Mouse (Mus musculus) neural tube, embryonic 11.5 days (tissue): ENCODE results near the gene Fgf23. TPM values are rescaled to one million over a fixed set of nuclear protein-coding genes. Genes with fewer than 3 reads are reported as not detected.

Experiments
- ATAC-seq: fragments of 200-750 bp; cut with Nextera tagmentation; 2 replicates; pipeline ENCODE4 v1.8.0; 2017; ENCODE audit warnings: moderate number of reproducible peaks, mild to moderate bottlenecking, moderate TSS enrichment, moderate library complexity; ENCODE audit not compliant: insufficient read depth, low FRiP score, low TSS enrichment
- DNase-seq: peaks from one replicate; pipeline ENCODE4 v3.0.0-alpha.2; 2015; ENCODE audit warnings: low spot score
- H3K27ac ChIP-seq: fragments of 300-500 bp; sonication (generic); 2 replicates; pipeline ENCODE4 v1.5.1; 2014; ENCODE audit warnings: low read depth, mild to moderate bottlenecking, low read length
- H3K27me3 ChIP-seq: fragments of 300-500 bp; sonication (generic); 2 replicates; pipeline ENCODE4 v1.6.1; 2014; ENCODE audit warnings: mild to moderate bottlenecking, low read length, mixed read lengths; ENCODE audit not compliant: control insufficient read depth, insufficient read depth
- H3K36me3 ChIP-seq: fragments of 300-500 bp; sonication (generic); 2 replicates; pipeline ENCODE4 v1.6.1; 2014; ENCODE audit warnings: mild to moderate bottlenecking, low read length, moderate library complexity, mixed read lengths; ENCODE audit not compliant: control insufficient read depth, insufficient read depth
- H3K4me1 ChIP-seq: fragments of 300-500 bp; sonication (generic); 2 replicates; pipeline ENCODE4 v1.6.1; 2014; ENCODE audit warnings: low read length, mixed read lengths; ENCODE audit not compliant: control insufficient read depth, insufficient read depth
- H3K4me2 ChIP-seq: fragments of 300-500 bp; sonication (generic); 2 replicates; pipeline ENCODE4 v1.6.1; 2014; ENCODE audit warnings: low read depth, mild to moderate bottlenecking, moderate library complexity
- H3K4me3 ChIP-seq: fragments of 300-500 bp; sonication (generic); 2 replicates; pipeline ENCODE4 v1.5.1; 2014; ENCODE audit warnings: low read depth, low read length
- H3K9ac ChIP-seq: fragments of 300-500 bp; sonication (generic); 2 replicates; pipeline ENCODE4 v1.6.1; 2014; ENCODE audit warnings: mild to moderate bottlenecking, low read length
- H3K9me3 ChIP-seq: fragments of 300-500 bp; sonication (generic); 2 replicates; pipeline ENCODE4 v1.6.1; 2016; ENCODE audit warnings: low read length; ENCODE audit not compliant: control insufficient read depth
- WGBS: fragments of 180-500 bp; shearing (Covaris S2); extraction: QIAGEN DNeasy Blood & Tissue Kit; methylation state at CpG from one replicate; pipeline ENCODE4 v1.1.7; 2014; 5-methylcytosine and 5-hydroxymethylcytosine counted together
- polyA plus RNA-seq: library from polyadenylated mRNA; unstranded; fragments of >200 nt; fragmentation: Nextera tagmentation; extraction: Ambion mirVana; gene quantifications from 2 replicates; pipeline ENCODE4 v1.2.1, GENCODE M21; 2014

Fgf23 gene
- polyA plus RNA-seq, 1 experiment from 2014 or later = not detected

DNA sequence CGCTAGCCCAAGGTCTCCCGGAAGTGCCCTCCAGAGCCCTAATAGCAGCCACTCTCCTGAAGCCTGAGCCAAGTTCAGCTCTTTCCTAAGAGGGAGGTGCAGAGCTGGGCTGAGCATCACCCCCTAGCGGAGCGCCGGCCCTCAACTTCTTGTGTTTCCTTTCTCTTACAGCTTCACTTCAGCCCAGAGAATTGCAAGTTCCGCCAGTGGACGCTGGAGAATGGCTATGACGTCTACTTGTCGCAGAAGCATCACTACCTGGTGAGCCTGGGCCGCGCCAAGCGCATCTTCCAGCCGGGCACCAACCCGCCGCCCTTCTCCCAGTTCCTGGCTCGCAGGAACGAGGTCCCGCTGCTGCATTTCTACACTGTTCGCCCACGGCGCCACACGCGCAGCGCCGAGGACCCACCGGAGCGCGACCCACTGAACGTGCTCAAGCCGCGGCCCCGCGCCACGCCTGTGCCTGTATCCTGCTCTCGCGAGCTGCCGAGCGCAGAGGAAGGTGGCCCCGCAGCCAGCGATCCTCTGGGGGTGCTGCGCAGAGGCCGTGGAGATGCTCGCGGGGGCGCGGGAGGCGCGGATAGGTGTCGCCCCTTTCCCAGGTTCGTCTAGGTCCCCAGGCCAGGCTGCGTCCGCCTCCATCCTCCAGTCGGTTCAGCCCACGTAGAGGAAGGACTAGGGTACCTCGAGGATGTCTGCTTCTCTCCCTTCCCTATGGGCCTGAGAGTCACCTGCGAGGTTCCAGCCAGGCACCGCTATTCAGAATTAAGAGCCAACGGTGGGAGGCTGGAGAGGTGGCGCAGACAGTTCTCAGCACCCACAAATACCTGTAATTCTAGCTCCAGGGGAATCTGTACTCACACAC is 7.4 kb downstream of the Fgf23 start:
- DNase-seq = peak; percentile 85
- ATAC-seq = peak; percentile 85
- Histone ChIP-seq H3K9me3 (no peaks in the 10 kb centered on the region), H3K9ac (peak overlapping the region; percentile 74), H3K27ac (no peak overlapping the region), H3K4me3 (peak overlapping the region; percentile 51), H3K27me3 (peaks cover 5% of the 10 kb centered on the region), H3K4me2 (peak overlapping the region; percentile 93), H3K4me1 (no peaks in the 10 kb centered on the region), H3K36me3 (no peaks in the 10 kb centered on the region)
- 1% methylated on average over 59 of the region's 59 CpGs for WGBS

DNA sequence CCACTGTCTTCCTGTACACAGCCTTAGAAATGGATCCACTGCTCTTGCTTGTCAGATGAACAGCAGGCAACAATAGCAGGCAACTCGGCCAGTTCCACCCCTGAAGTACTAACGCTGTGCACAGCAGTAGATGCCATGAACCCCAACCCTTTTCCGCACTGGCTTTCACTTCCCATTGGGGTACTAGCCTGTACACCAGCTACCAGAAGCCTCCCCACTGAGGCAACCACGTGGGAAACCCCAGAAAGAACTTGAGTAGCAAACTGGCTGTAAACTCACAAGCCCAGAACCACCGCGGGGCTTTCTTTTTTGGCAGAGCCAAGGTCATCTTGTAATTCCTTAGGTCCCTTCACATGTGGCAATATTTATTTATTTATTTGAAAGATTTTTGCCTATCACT is 9.1 kb downstream of the Fgf23 start:
- DNase-seq (no peak), ATAC-seq (no peak)
- H3K27ac ChIP-seq = no peak overlapping the region
- peaks cover 5% of the 10 kb centered on the region for H3K27me3 ChIP-seq
- H3K9ac ChIP-seq = no peak overlapping the region
- H3K36me3 ChIP-seq = no peaks in the 10 kb centered on the region
- H3K4me2 ChIP-seq = no peak overlapping the region
- H3K4me1 ChIP-seq = no peaks in the 10 kb centered on the region
- WGBS = 73% methylated on average over 6 of the region's 6 CpGs
- no peaks in the 10 kb centered on the region for H3K9me3 ChIP-seq
- no peak overlapping the region for H3K4me3 ChIP-seq

GRCm38 (mm10) chr6:127086739-127087138 is 14.0 kb downstream of the Fgf23 start:
- Histone ChIP-seq H3K27ac (no peak overlapping the region), H3K4me2 (no peak overlapping the region), H3K4me1 (no peaks in the 10 kb centered on the region), H3K36me3 (peaks cover 2% of the 10 kb centered on the region), H3K4me3 (no peak overlapping the region), H3K9ac (no peak overlapping the region), H3K9me3 (no peaks in the 10 kb centered on the region), H3K27me3 (no peaks in the 10 kb centered on the region)
- WGBS = 72% methylated on average over 4 of the region's 4 CpGs
- ATAC-seq (no peak), DNase-seq (no peak)

GRCm38 (mm10) chr6:127094565-127094964 is 21.9 kb downstream of the Fgf23 start:
- Histone ChIP-seq H3K36me3 (peaks cover 2% of the 10 kb centered on the region; the same call in 1 of the 2 replicates), H3K9me3 (no peaks in the 10 kb centered on the region), H3K4me2 (no peak overlapping the region), H3K27ac (no peak overlapping the region), H3K27me3 (no peaks in the 10 kb centered on the region), H3K4me3 (no peak overlapping the region), H3K9ac (no peak overlapping the region), H3K4me1 (no peaks in the 10 kb centered on the region)
- DNase-seq (no peak), ATAC-seq (no peak)
- WGBS = 60% methylated on average over 7 of the region's 7 CpGs

DNA sequence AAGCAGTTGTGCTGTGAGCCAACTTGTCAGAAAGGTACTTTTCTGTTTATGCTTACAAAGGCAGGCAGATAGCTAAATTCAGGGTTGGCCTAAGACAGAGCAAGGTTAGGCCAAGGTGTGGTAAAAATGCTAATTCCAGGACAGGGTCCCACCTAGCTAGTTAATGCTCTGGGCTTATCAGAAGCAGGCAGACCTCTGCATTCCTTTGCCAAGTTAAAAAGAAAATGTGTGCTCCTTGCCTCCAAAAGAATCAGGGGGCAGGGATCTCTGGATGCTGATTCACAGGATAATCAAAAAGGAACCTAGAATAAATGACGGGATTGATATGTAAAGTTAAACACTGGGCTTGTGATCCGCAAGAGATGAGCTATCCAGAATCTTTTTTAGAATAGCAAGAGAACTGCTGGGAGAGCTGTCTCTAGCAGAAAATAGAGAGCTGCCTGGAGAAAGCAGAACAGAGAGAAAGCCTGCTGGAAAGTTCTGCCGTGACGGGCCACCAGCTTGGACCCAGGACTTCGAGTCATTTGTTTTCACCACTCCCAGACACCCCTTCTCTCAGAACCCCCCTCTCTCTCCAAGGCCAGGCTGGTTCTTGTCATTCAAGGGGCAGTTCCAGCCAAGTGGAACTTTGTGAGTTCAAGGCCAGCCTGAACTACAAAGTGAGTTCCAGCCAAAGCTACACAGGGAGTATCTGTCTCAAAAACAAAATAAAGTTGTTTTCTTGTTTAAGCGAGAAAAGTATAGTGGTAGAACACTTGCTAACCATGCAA is 31.0 kb downstream of the Fgf23 start:
- H3K27ac ChIP-seq = no peak overlapping the region
- ATAC-seq (no peak), DNase-seq (no peak)
- H3K4me2 ChIP-seq = no peak overlapping the region
- no peaks in the 10 kb centered on the region; the same call in 1 of the 2 replicates for H3K36me3 ChIP-seq
- H3K4me1 ChIP-seq = peaks cover 2% of the 10 kb centered on the region; the same call in 1 of the 2 replicates
- no peak overlapping the region for H3K4me3 ChIP-seq
- WGBS = 90% methylated on average over 6 of the region's 6 CpGs
- no peaks in the 10 kb centered on the region for H3K27me3 ChIP-seq
- H3K9ac ChIP-seq = no peak overlapping the region
- H3K9me3 ChIP-seq = no peaks in the 10 kb centered on the region

- H3K9ac ChIP-seq = no peak overlapping the region
- H3K27ac ChIP-seq = no peak overlapping the region
- H3K4me2 ChIP-seq = no peak overlapping the region
- peaks cover 6% of the 10 kb centered on the region; the same call in 1 of the 2 replicates for H3K4me1 ChIP-seq
- ATAC-seq (no peak), DNase-seq (no peak)
- no peaks in the 10 kb centered on the region for H3K9me3 ChIP-seq
- H3K4me3 ChIP-seq = no peak overlapping the region
- WGBS = 85% methylated on average over 7 of the region's 7 CpGs
- no peaks in the 10 kb centered on the region for H3K27me3 ChIP-seq
- no peaks in the 10 kb centered on the region; the same call in 1 of the 2 replicates for H3K36me3 ChIP-seq
Observed at GRCm38 (mm10) chr6:127104396-127105029, 31.8 kb downstream of the Fgf23 start.

DNA sequence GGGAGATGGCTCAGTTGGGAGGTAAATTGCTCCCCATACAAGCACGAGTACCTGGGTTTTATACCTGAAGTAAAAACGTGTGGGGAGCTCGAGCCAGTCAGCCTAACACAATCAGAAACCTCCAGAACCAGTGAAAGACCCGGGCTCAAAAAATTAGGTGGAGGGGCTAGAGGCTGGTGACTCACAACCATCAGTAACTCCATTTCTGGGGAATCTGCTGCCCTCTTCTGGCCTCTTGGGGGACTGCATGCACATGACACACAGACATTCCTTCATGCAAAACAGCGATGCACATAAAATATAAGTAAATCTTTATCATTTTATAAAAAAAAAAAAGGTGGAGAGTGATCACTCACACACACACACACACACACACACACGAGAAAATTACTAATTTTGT is 32.4 kb downstream of the Fgf23 start:
- peaks cover 6% of the 10 kb centered on the region; the same call in 1 of the 2 replicates for H3K4me1 ChIP-seq
- no peak overlapping the region for H3K4me2 ChIP-seq
- no peaks in the 10 kb centered on the region; the same call in 1 of the 2 replicates for H3K36me3 ChIP-seq
- no peak overlapping the region for H3K4me3 ChIP-seq
- no peak for ATAC-seq
- 69% methylated on average over 6 of the region's 6 CpGs for WGBS
- H3K27ac ChIP-seq = no peak overlapping the region
- H3K27me3 ChIP-seq = no peaks in the 10 kb centered on the region
- no peaks in the 10 kb centered on the region for H3K9me3 ChIP-seq
- H3K9ac ChIP-seq = no peak overlapping the region
- DNase-seq = peak; percentile 64

DNA sequence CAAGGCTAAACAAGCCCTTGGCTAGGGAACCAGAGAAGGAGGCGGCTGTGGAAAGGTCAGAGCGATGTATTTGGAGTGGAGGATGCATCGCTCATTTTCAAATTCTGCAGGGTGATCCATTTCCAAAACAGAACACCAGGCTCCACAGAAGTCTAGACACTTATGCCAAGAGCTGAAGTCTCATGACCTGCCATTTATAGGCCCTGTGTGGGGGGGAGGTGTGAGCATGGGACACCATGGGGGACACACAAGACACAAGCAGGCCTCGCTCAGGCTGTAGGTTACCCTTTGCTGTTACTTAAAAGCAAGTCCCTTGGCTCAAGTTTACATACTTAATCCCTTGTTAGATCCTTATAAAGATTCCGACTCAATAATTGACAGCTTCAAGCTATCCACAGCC is 33.5 kb downstream of the Fgf23 start:
- no peaks in the 10 kb centered on the region; the same call in 1 of the 2 replicates for H3K36me3 ChIP-seq
- H3K4me1 ChIP-seq = peaks cover 6% of the 10 kb centered on the region; the same call in 1 of the 2 replicates
- H3K4me2 ChIP-seq = no peak overlapping the region
- no peaks in the 10 kb centered on the region for H3K9me3 ChIP-seq
- DNase-seq (no peak), ATAC-seq (no peak)
- WGBS = 90% methylated on average over 5 of the region's 5 CpGs
- no peak overlapping the region for H3K4me3 ChIP-seq
- H3K9ac ChIP-seq = no peak overlapping the region
- H3K27me3 ChIP-seq = no peaks in the 10 kb centered on the region
- H3K27ac ChIP-seq = no peak overlapping the region
